Mouse (Mus musculus) cortical plate, adult 2 months (tissue): Measurements from ENCODE around the gene Ctxn2.

Experiments
- CTCF ChIP-seq: fragments of 200-500 bp; IDR thresholded peaks from 2 replicates; pipeline ENCODE4 v1.5.1; 2011; ENCODE audit warnings: mild to moderate bottlenecking, control low read depth, low read length; ENCODE audit not compliant: insufficient read depth; ENCODE audit errors: extremely low read depth
- POLR2A ChIP-seq: fragments of 200-500 bp; IDR thresholded peaks from 2 replicates; pipeline ENCODE4 v1.6.1; 2011; ENCODE audit warnings: mild to moderate bottlenecking, low read length, control low read depth; ENCODE audit not compliant: insufficient read depth; ENCODE audit errors: extremely low read depth

- TF ChIP-seq CTCF (no peak), POLR2A (no peak)
These were observed 60.3 kb downstream of the Ctxn2 start for GRCm38 (mm10) chr2:125196771-125197170.
